Mouse (Mus musculus) megakaryocyte, embryonic 14.5 days (primary cell): ENCODE results near the gene Prop1. TPM values are rescaled to one million over a fixed set of nuclear protein-coding genes. Genes with fewer than 3 reads are reported as not detected.

Experiments
- H3K27me3 ChIP-seq: replicated peaks from 2 replicates; pipeline ENCODE3; 2012; ENCODE audit warnings: inconsistent platforms
- H3K36me3 ChIP-seq: replicated peaks from 2 replicates; pipeline ENCODE3; 2012; ENCODE audit warnings: low read length, inconsistent platforms, mixed read lengths
- H3K4me1 ChIP-seq: 2 replicates; pipeline ENCODE4 v1.6.1; 2012; ENCODE audit warnings: inconsistent platforms
- H3K4me3 ChIP-seq: replicated peaks from 2 replicates; pipeline ENCODE3; 2012; ENCODE audit warnings: moderate library complexity, mild to moderate bottlenecking, inconsistent platforms
- H3K9me3 ChIP-seq: 2 replicates; pipeline ENCODE4 v1.6.1; 2012; ENCODE audit warnings: inconsistent platforms
- FLI1 ChIP-seq: IDR thresholded peaks from 2 replicates; pipeline ENCODE4 v1.6.1; 2012; ENCODE audit warnings: low read length, inconsistent platforms, mixed read lengths
- GATA1 ChIP-seq: IDR thresholded peaks from 3 replicates; pipeline ENCODE4 v1.6.1; 2012; ENCODE audit warnings: mixed read lengths, low read length, inconsistent platforms, borderline replicate concordance
- polyA plus RNA-seq: library from polyadenylated mRNA; stranded (reverse); fragments of >175 nt; gene quantifications from 2 replicates; pipeline ENCODE4 v1.2.3, GENCODE M21; 2012; ENCODE audit warnings: low replicate concordance; ENCODE audit not compliant: insufficient read depth

Prop1 gene
- not detected in 2 replicates for polyA plus RNA-seq

DNA sequence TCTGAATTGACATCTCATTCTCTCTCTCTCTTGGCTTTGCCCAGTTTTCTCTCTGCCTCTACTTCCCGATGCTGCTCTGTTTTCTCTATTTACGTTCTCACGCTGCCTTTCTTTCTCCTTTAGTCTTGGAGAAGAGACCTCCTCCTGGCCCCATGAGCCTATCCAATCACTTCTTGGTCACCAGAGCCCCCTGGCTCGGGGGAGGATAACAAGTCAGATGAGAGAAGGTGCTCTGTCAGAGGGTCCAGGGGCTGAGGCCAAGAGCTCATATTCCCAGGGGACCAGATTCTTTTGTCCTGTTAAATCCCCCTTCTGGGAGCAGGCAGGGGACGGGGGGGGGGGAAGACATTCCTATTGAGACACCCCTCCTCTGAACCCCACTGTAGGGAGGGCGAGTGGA is at the start of gene Prop1:
Gene Prop1, minus strand, starts transcription at position 101 of the 400 bp plus-strand sequence.
- Histone ChIP-seq H3K27me3 (no peaks in the 10 kb centered on the region), H3K36me3 (no peaks in the 10 kb centered on the region)
- TF ChIP-seq FLI1, result no peak

DNA sequence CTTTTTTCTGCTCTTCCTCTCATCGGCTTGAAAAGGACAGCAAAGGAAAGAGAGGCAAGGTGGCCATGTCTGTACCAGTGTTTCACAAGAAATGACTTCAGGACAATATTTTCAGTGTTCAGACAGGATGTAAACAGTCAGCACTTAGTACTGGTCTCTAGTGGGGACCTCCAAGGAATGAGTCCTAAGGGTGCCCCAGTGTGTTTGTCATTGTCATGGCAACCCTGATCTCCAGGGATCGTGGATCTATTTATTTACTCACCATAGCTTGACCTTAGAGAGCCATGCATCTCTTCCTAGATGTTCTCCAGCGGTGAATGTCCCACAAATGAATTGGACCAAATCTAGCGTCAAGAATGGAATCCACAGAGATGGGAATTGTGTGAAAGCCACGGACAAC is 49.7 kb upstream of the Prop1 start, which contains the start of gene Olfr51:
Gene Olfr51, plus strand, starts transcription at position 301 of the 400 bp plus-strand sequence.
- Histone ChIP-seq H3K27me3 (no peaks in the 10 kb centered on the region), H3K4me3 (no peak within 1 kb of the TSS), H3K4me1 (no peaks in the 10 kb centered on the region), H3K36me3 (no peaks in the 10 kb centered on the region), H3K9me3 (peaks cover 6% of the 10 kb centered on the region; the same call in 1 of the 2 replicates)
- no peak for TF ChIP-seq FLI1
- TF ChIP-seq GATA1, result no peak

More for the DNA sequence above, at the start of gene Prop1:
- Histone ChIP-seq H3K9me3 (peaks cover 43% of the 10 kb centered on the region), H3K4me3 (no peak within 1 kb of the TSS), H3K4me1 (no peaks in the 10 kb centered on the region)

DNA sequence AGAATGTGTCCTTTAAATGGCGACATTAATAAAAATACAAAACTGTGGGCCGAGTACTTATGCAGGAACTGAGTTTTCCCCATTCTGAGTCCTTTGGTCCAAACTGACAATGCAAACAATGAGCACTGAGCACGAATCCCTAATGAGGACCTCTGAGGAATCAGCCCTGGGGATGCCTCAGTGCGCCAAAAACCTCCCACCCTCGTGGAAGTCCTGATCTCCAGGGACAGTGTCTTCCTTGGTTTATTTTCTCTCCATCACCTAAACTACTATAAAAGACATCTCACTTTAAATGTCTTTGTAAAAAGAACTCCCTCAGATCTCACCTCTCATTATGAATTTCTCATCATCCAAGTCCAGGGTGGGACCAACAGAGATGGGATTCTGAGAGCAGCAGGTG is 28.1 kb upstream of the Prop1 start, which contains the start of gene Olfr1377:
Gene Olfr1377, plus strand, starts transcription at position 301 of the 400 bp plus-strand sequence.
- no peaks in the 10 kb centered on the region for H3K4me1 ChIP-seq
- H3K9me3 ChIP-seq, result peaks cover 32% of the 10 kb centered on the region
- no peaks in the 10 kb centered on the region for H3K27me3 ChIP-seq
- no peak within 1 kb of the TSS for H3K4me3 ChIP-seq
- H3K36me3 ChIP-seq, result no peaks in the 10 kb centered on the region
- TF ChIP-seq FLI1, result no peak
- TF ChIP-seq GATA1, result no peak

GRCm38 (mm10) chr11:50977216-50977615 is 23.7 kb upstream of the Prop1 start:
- TF ChIP-seq GATA1 (no peak), FLI1 (no peak)
- Histone ChIP-seq H3K4me1 (no peaks in the 10 kb centered on the region), H3K36me3 (no peaks in the 10 kb centered on the region), H3K27me3 (no peaks in the 10 kb centered on the region), H3K4me3 (no peak overlapping the region), H3K9me3 (peaks cover 38% of the 10 kb centered on the region)

GRCm38 (mm10) chr11:50966230-50966629 is 12.7 kb upstream of the Prop1 start, which contains the start of gene Olfr1378:
Gene Olfr1378 (plus strand): TSS chr11:50966530.
- TF ChIP-seq GATA1 (no peak), FLI1 (no peak)
- Histone ChIP-seq H3K4me3 (no peak within 1 kb of the TSS), H3K27me3 (no peaks in the 10 kb centered on the region), H3K36me3 (no peaks in the 10 kb centered on the region), H3K9me3 (peaks cover 35% of the 10 kb centered on the region), H3K4me1 (no peaks in the 10 kb centered on the region)

DNA sequence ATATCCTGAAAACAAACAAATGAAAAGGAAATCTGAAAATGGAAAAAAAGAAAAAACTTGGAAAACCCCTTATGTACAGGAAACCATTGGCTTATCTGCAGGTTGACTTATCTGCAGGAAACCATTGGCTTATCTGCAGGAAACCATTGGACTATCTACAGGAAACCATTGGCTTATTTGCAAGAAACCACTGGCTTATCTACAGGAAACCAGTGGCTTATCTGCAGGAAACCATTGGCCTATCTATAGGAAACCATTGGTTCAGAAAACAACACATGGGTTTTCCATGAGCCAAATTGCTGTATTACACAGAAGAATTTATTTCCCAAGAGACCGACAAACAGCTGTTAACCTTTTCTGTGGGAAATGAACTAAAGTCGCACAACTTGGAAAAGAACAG is 11.3 kb upstream of the Prop1 start:
- H3K27me3 ChIP-seq, result no peaks in the 10 kb centered on the region
- H3K4me1 ChIP-seq, result no peaks in the 10 kb centered on the region
- no peaks in the 10 kb centered on the region for H3K36me3 ChIP-seq
- H3K4me3 ChIP-seq, result no peak overlapping the region
- peaks cover 39% of the 10 kb centered on the region for H3K9me3 ChIP-seq
- TF ChIP-seq GATA1 (no peak), FLI1 (no peak)

- Histone ChIP-seq H3K27me3 (no peaks in the 10 kb centered on the region), H3K4me3 (no peak overlapping the region), H3K36me3 (no peaks in the 10 kb centered on the region), H3K4me1 (no peaks in the 10 kb centered on the region), H3K9me3 (peaks cover 43% of the 10 kb centered on the region)
- TF ChIP-seq GATA1, result no peak
- TF ChIP-seq FLI1, result no peak
Observed at GRCm38 (mm10) chr11:50952290-50952689, 1.3 kb downstream of the Prop1 start.

DNA sequence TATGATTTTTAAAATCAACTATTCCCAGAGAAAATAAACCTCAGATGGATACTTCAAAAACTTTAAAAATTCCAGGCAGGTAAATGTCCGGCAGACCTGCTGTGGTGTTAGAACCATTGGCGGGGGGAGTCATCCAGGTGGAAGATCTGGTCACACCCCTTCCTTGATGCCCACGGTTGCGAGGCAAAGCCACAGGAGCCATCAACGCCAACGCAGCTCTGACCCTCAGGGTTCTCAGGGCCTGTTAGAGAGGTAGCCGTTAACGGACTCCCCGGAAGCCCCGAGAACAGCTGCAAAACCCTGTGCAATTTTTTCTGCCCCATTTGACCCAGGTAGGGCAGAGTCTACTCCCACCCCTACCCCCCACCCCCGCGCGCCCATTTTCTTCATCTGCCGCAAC is 10.1 kb downstream of the Prop1 start, which contains the start of gene 4933414I15Rik:
Gene 4933414I15Rik, minus strand, starts transcription at position 260 of the 400 bp plus-strand sequence.
- TF ChIP-seq GATA1 (no peak), FLI1 (no peak)
- H3K36me3 ChIP-seq, result no peaks in the 10 kb centered on the region
- peaks cover 22% of the 10 kb centered on the region for H3K9me3 ChIP-seq
- no peaks in the 10 kb centered on the region for H3K4me1 ChIP-seq
- H3K27me3 ChIP-seq, result no peaks in the 10 kb centered on the region
- H3K4me3 ChIP-seq, result no peak within 1 kb of the TSS

DNA sequence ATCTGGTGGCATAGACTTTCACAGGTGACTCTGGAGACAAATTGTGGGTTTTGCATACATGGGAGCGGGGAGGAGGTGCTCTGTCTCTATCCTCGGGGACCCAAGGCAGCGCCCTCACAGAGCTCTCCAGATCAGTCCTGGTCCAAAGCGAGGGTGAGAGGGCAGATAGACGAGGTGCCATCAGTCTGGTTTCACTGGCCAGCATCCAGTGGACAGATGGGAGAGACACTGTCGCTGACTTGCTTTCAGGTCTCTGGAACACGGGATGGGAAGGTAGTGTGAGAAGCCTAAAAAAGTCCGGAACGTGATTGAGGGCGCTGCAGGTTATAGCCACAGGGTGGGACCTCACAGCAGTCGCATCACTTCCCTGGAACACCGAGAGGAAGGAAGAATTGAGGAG is 11.2 kb downstream of the Prop1 start:
- Histone ChIP-seq H3K4me1 (no peaks in the 10 kb centered on the region), H3K9me3 (peaks cover 24% of the 10 kb centered on the region), H3K4me3 (peak overlapping the region; percentile 40), H3K27me3 (no peaks in the 10 kb centered on the region), H3K36me3 (no peaks in the 10 kb centered on the region)
- TF ChIP-seq FLI1 (no peak), GATA1 (no peak)

- TF ChIP-seq GATA1 (no peak), FLI1 (no peak)
- peaks cover 29% of the 10 kb centered on the region for H3K9me3 ChIP-seq
- no peaks in the 10 kb centered on the region for H3K27me3 ChIP-seq
- H3K4me3 ChIP-seq, result no peak overlapping the region
- H3K36me3 ChIP-seq, result no peaks in the 10 kb centered on the region
- H3K4me1 ChIP-seq, result no peaks in the 10 kb centered on the region
Observed at GRCm38 (mm10) chr11:50939621-50940366, 13.8 kb downstream of the Prop1 start.

GRCm38 (mm10) chr11:50938435-50938834 is 15.1 kb downstream of the Prop1 start:
- no peaks in the 10 kb centered on the region for H3K27me3 ChIP-seq
- peaks cover 29% of the 10 kb centered on the region for H3K9me3 ChIP-seq
- TF ChIP-seq GATA1 (no peak), FLI1 (no peak)
- no peak overlapping the region for H3K4me3 ChIP-seq
- no peaks in the 10 kb centered on the region for H3K36me3 ChIP-seq
- no peaks in the 10 kb centered on the region for H3K4me1 ChIP-seq
